Mouse (Mus musculus): ENCODE data around the gene Fer. TPM values are rescaled to one million over a fixed set of nuclear protein-coding genes. Genes with fewer than 3 reads are reported as not detected.

Gene Fer
- polyA plus RNA-seq, 1 experiment from 2014 or later: 20.7 TPM

DNA sequence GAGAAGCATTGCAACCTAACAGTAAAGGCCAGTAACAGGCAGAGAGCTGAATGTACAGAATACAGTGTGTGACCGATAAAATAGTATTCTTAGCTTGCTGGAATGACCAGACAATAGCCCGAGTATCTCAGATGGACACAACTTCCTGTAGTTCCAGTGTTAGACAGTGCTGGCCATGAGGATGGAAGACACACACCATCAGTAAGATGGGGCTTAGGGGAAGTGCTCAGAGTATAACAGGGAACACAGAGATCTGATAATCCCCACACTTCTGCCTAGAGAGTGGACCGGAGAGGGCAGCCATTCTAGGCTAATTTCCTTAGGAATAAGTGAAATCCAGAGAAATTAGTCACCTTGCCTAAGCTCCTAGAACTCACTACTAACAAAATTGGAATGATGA is 202.4 kb downstream of the Fer start:
- Histone ChIP-seq H3K4me3 (ENCODE audit: low read length) (no peak overlapping the region), H3K9ac (ENCODE audit: low read depth, low read length) (no peak overlapping the region), H3K9me3 (ENCODE audit: control insufficient read depth, low read length) (no peaks in the 10 kb centered on the region), H3K4me1 (ENCODE audit: control insufficient read depth, insufficient read depth, low read length) (no peaks in the 10 kb centered on the region), H3K36me3 (ENCODE audit: control insufficient read depth, insufficient read depth, low read length) (no peaks in the 10 kb centered on the region), H3K4me2 (ENCODE audit: low read depth, low read length) (no peak overlapping the region), H3K27ac (ENCODE audit: low read length) (no peak overlapping the region), H3K27me3 (replicated peaks; ENCODE audit: control insufficient read depth, insufficient read depth, low read length) (no peaks in the 10 kb centered on the region)
- ATAC-seq: no peak
- WGBS: 88% methylated on average over 3 of the region's 3 CpGs

GRCm38 (mm10) chr17:64077392-64077791 is 214.5 kb downstream of the Fer start:
- Histone ChIP-seq H3K4me2 (ENCODE audit: low read depth, low read length) (no peak overlapping the region), H3K9ac (ENCODE audit: low read depth, low read length) (no peak overlapping the region), H3K9me3 (ENCODE audit: control insufficient read depth, low read length) (no peaks in the 10 kb centered on the region), H3K27me3 (replicated peaks; ENCODE audit: control insufficient read depth, insufficient read depth, low read length) (no peaks in the 10 kb centered on the region), H3K27ac (ENCODE audit: low read length) (no peak overlapping the region), H3K36me3 (ENCODE audit: control insufficient read depth, insufficient read depth, low read length) (no peaks in the 10 kb centered on the region), H3K4me1 (ENCODE audit: control insufficient read depth, insufficient read depth, low read length) (no peaks in the 10 kb centered on the region), H3K4me3 (ENCODE audit: low read length) (no peak overlapping the region)
- no peak for ATAC-seq
- WGBS: 89% methylated on average over 7 of the region's 7 CpGs

- Histone ChIP-seq H3K9ac (ENCODE audit: low read depth, low read length) (no peak overlapping the region), H3K27ac (ENCODE audit: low read length) (no peak overlapping the region), H3K36me3 (ENCODE audit: control insufficient read depth, insufficient read depth, low read length) (no peaks in the 10 kb centered on the region), H3K9me3 (ENCODE audit: control insufficient read depth, low read length) (no peaks in the 10 kb centered on the region), H3K4me2 (ENCODE audit: low read depth, low read length) (no peak overlapping the region), H3K27me3 (replicated peaks; ENCODE audit: control insufficient read depth, insufficient read depth, low read length) (no peaks in the 10 kb centered on the region), H3K4me1 (ENCODE audit: control insufficient read depth, insufficient read depth, low read length) (no peaks in the 10 kb centered on the region), H3K4me3 (ENCODE audit: low read length) (no peak overlapping the region)
- WGBS: 87% methylated on average over 5 of the region's 5 CpGs
- no peak for ATAC-seq
Observed at GRCm38 (mm10) chr17:64084751-64085150, 221.9 kb downstream of the Fer start.

DNA sequence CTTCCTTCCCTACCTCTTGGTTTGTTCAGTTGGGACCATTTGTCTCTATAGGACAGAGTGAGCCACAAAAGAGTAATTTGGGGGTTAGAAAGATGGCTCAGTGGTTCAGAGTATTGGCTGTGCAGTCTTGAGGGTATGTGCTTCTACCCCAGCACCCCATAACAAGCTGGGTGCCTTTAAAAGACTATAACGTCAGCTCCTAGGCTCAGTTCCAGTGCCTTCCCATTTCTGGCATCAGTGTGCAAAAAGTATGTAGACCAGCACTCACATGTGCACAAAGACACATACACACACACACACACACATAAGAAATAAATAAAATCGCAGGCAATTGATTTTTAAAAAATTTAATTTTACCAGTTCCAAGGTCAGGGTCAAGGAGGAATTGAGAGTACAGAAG is 222.6 kb downstream of the Fer start:
- H3K27me3 ChIP-seq (replicated peaks; ENCODE audit: control insufficient read depth, insufficient read depth, low read length): no peaks in the 10 kb centered on the region
- 88% methylated on average over 2 of the region's 2 CpGs for WGBS
- no peak overlapping the region for H3K4me3 ChIP-seq (ENCODE audit: low read length)
- no peaks in the 10 kb centered on the region for H3K9me3 ChIP-seq (ENCODE audit: control insufficient read depth, low read length)
- H3K4me1 ChIP-seq (ENCODE audit: control insufficient read depth, insufficient read depth, low read length): no peaks in the 10 kb centered on the region
- H3K4me2 ChIP-seq (ENCODE audit: low read depth, low read length): no peak overlapping the region
- ATAC-seq: no peak
- H3K9ac ChIP-seq (ENCODE audit: low read depth, low read length): no peak overlapping the region
- no peaks in the 10 kb centered on the region for H3K36me3 ChIP-seq (ENCODE audit: control insufficient read depth, insufficient read depth, low read length)
- no peak overlapping the region for H3K27ac ChIP-seq (ENCODE audit: low read length)

- Histone ChIP-seq H3K4me2 (ENCODE audit: low read depth, low read length) (no peak overlapping the region), H3K27me3 (replicated peaks; ENCODE audit: control insufficient read depth, insufficient read depth, low read length) (no peaks in the 10 kb centered on the region), H3K9ac (ENCODE audit: low read depth, low read length) (no peak overlapping the region), H3K27ac (ENCODE audit: low read length) (no peak overlapping the region), H3K9me3 (ENCODE audit: control insufficient read depth, low read length) (no peaks in the 10 kb centered on the region), H3K4me3 (ENCODE audit: low read length) (no peak overlapping the region), H3K4me1 (ENCODE audit: control insufficient read depth, insufficient read depth, low read length) (no peaks in the 10 kb centered on the region), H3K36me3 (ENCODE audit: control insufficient read depth, insufficient read depth, low read length) (no peaks in the 10 kb centered on the region)
- WGBS: 85% methylated on average over 11 of the region's 11 CpGs
- no peak for ATAC-seq
Observed at GRCm38 (mm10) chr17:64086875-64087608, 224.2 kb downstream of the Fer start.

GRCm38 (mm10) chr17:64087871-64088270 is 225.0 kb downstream of the Fer start:
- no peak overlapping the region for H3K4me2 ChIP-seq (ENCODE audit: low read depth, low read length)
- no peaks in the 10 kb centered on the region for H3K4me1 ChIP-seq (ENCODE audit: control insufficient read depth, insufficient read depth, low read length)
- H3K36me3 ChIP-seq (ENCODE audit: control insufficient read depth, insufficient read depth, low read length): no peaks in the 10 kb centered on the region
- H3K27me3 ChIP-seq (replicated peaks; ENCODE audit: control insufficient read depth, insufficient read depth, low read length): no peaks in the 10 kb centered on the region
- WGBS: 89% methylated on average over 3 of the region's 3 CpGs
- H3K9ac ChIP-seq (ENCODE audit: low read depth, low read length): no peak overlapping the region
- no peak for ATAC-seq
- H3K4me3 ChIP-seq (ENCODE audit: low read length): no peak overlapping the region
- H3K9me3 ChIP-seq (ENCODE audit: control insufficient read depth, low read length): no peaks in the 10 kb centered on the region
- no peak overlapping the region for H3K27ac ChIP-seq (ENCODE audit: low read length)

- H3K36me3 ChIP-seq (ENCODE audit: control insufficient read depth, insufficient read depth, low read length): no peaks in the 10 kb centered on the region
- 79% methylated on average over 2 of the region's 2 CpGs for WGBS
- no peaks in the 10 kb centered on the region for H3K9me3 ChIP-seq (ENCODE audit: control insufficient read depth, low read length)
Observed at GRCm38 (mm10) chr17:64093716-64094115, 230.9 kb downstream of the Fer start.

DNA sequence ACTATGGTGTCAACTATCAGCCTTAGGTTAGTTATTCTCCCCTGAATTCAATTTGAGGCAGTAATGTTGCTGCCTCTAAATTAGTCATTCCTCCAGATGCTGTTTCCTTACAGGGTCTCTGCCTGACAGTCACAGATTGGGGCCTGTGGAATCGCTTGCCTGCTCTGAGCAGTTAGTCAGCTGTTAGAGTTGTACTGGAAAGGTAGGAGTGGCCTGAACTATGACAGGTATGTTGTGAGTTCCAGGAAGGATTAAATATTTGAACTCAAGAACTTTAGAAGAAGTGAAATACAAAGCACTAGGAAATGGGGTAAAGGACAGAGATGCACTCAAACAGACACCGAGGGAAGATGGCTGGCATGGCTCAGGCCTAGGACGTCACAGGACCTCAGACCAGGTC is 233.9 kb downstream of the Fer start:
- Histone ChIP-seq H3K4me1 (ENCODE audit: control insufficient read depth, insufficient read depth, low read length) (0 out of 2 replicates have a peak, but pooled peaks cover 4% of the 10 kb centered on the region), H3K9ac (ENCODE audit: low read depth, low read length) (no peak overlapping the region), H3K27me3 (replicated peaks; ENCODE audit: control insufficient read depth, insufficient read depth, low read length) (no peaks in the 10 kb centered on the region), H3K36me3 (ENCODE audit: control insufficient read depth, insufficient read depth, low read length) (no peaks in the 10 kb centered on the region), H3K4me3 (ENCODE audit: low read length) (no peak overlapping the region), H3K27ac (ENCODE audit: low read length) (no peak overlapping the region), H3K4me2 (ENCODE audit: low read depth, low read length) (no peak overlapping the region), H3K9me3 (ENCODE audit: control insufficient read depth, low read length) (no peaks in the 10 kb centered on the region)
- 79% methylated on average over 3 of the region's 3 CpGs for WGBS
- ATAC-seq: no peak

More at GRCm38 (mm10) chr17:64093716-64094115, 230.9 kb downstream of the Fer start:
- 0 out of 2 replicates have a peak, but pooled peaks cover 4% of the 10 kb centered on the region for H3K4me1 ChIP-seq (ENCODE audit: control insufficient read depth, insufficient read depth, low read length)
- H3K4me3 ChIP-seq (ENCODE audit: low read length): no peak overlapping the region
- H3K27me3 ChIP-seq (replicated peaks; ENCODE audit: control insufficient read depth, insufficient read depth, low read length): no peaks in the 10 kb centered on the region
- ATAC-seq: no peak
- no peak overlapping the region for H3K27ac ChIP-seq (ENCODE audit: low read length)
- no peak overlapping the region for H3K4me2 ChIP-seq (ENCODE audit: low read depth, low read length)
- no peak overlapping the region for H3K9ac ChIP-seq (ENCODE audit: low read depth, low read length)

DNA sequence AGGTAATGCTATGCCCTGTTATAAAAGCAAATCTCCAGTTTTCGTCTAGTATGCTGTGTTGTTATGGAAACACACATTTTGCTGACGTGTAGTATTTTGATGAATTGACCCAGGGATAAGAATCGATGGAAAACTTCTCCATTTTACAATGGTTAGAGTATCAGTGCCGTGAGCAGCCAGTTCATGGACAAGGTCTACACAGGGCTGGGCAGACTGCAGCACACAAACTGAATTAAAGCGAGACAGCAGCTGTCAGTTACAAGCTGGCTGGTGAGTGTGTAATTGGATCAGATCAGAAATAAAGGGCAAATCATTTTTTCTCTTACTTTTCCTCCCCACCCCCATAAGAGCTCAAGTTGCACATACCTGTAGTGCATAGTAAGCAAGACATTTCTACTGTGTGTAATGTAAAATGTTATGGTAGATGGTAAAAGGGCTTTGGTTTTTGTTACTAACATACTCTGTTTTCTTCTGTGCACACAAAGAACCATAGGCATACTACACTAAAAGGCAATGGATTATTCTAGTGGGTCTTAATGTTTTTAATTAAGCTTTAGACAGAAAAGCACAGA is 235.0 kb downstream of the Fer start:
- H3K27me3 ChIP-seq (replicated peaks; ENCODE audit: control insufficient read depth, insufficient read depth, low read length): no peaks in the 10 kb centered on the region
- H3K27ac ChIP-seq (ENCODE audit: low read length): no peak overlapping the region
- no peak overlapping the region for H3K9ac ChIP-seq (ENCODE audit: low read depth, low read length)
- WGBS: 71% methylated on average over 5 of the region's 5 CpGs
- no peaks in the 10 kb centered on the region for H3K9me3 ChIP-seq (ENCODE audit: control insufficient read depth, low read length)
- H3K36me3 ChIP-seq (ENCODE audit: control insufficient read depth, insufficient read depth, low read length): no peaks in the 10 kb centered on the region
- H3K4me3 ChIP-seq (ENCODE audit: low read length): no peak overlapping the region
- ATAC-seq: no peak
- H3K4me2 ChIP-seq (ENCODE audit: low read depth, low read length): no peak overlapping the region
- H3K4me1 ChIP-seq (ENCODE audit: control insufficient read depth, insufficient read depth, low read length): 0 out of 2 replicates have a peak, but pooled peaks cover 4% of the 10 kb centered on the region
